Mouse (Mus musculus): ENCODE results near the gene Pdgfra.

GRCm38 (mm10) chr5:75106511-75106910 lies 45.6 kb upstream of the Pdgfra start:
- TF ChIP-seq POLR2A (IDR thresholded peaks at IDR 0.05; ENCODE audit: borderline replicate concordance, extremely low read depth, insufficient read depth, insufficient read length, poor library complexity, severe bottlenecking) (no peak), CTCF (IDR thresholded peaks at IDR 0.05; ENCODE audit: borderline replicate concordance, extremely low read depth, insufficient read depth, insufficient read length) (no peak)
